Mouse (Mus musculus) forebrain, embryonic 14.5 days (tissue): Measurements from ENCODE around the gene Fen1. TPM values are rescaled to one million over a fixed set of nuclear protein-coding genes. Genes with fewer than 3 reads are reported as not detected.
A peak's percentile ranks its signal among the peaks of the same experiment; 100 is the strongest.

ENCODE experiments used
- ATAC-seq: fragments of 200-750 bp; cut with Nextera tagmentation; 2 replicates; pipeline ENCODE4 v1.8.0; 2017; ENCODE audit warnings: mild to moderate bottlenecking, moderate library complexity
- DNase-seq: peaks from one replicate; pipeline ENCODE4 v3.0.0-alpha.2; 2015; ENCODE audit warnings: low spot score
- H3K27ac ChIP-seq: fragments of 300-500 bp; sonication (generic); 2 replicates; pipeline ENCODE4 v1.5.1; 2014; ENCODE audit warnings: low read depth, mild to moderate bottlenecking, control low read depth, low read length, moderate library complexity
- H3K27me3 ChIP-seq: fragments of 300-500 bp; sonication (generic); replicated peaks from 2 replicates; pipeline ENCODE4 v1.6.1; 2014; ENCODE audit warnings: low read length, control low read depth, mixed read lengths; ENCODE audit not compliant: control insufficient read depth, insufficient read depth
- H3K36me3 ChIP-seq: fragments of 300-500 bp; sonication (generic); 2 replicates; pipeline ENCODE4 v1.6.1; 2014; ENCODE audit warnings: low read length, control low read depth; ENCODE audit not compliant: control insufficient read depth, insufficient read depth
- H3K4me1 ChIP-seq: fragments of 300-500 bp; sonication (generic); 2 replicates; pipeline ENCODE4 v1.6.1; 2014; ENCODE audit warnings: antibody characterized with exemption, low read length, control low read depth; ENCODE audit not compliant: control insufficient read depth, insufficient read depth
- H3K4me2 ChIP-seq: fragments of 300-500 bp; sonication (generic); 2 replicates; pipeline ENCODE4 v1.6.1; 2014; ENCODE audit warnings: mild to moderate bottlenecking, control low read depth, low read length
- H3K4me3 ChIP-seq: fragments of 300-500 bp; sonication (generic); 2 replicates; pipeline ENCODE4 v1.5.1; 2014; ENCODE audit warnings: low read depth, low read length, control low read depth
- H3K9ac ChIP-seq: fragments of 300-500 bp; sonication (generic); 2 replicates; pipeline ENCODE4 v1.6.1; 2014; ENCODE audit warnings: mild to moderate bottlenecking, low read length, control low read depth, moderate library complexity
- H3K9me3 ChIP-seq: fragments of 300-500 bp; sonication (generic); replicated peaks from 2 replicates; pipeline ENCODE4 v1.6.1; 2016; ENCODE audit warnings: low read length, control low read depth, mixed read lengths; ENCODE audit not compliant: control insufficient read depth
- WGBS: fragments of 180-500 bp; shearing (Covaris S2); extraction: QIAGEN DNeasy Blood & Tissue Kit; methylation state at CpG from one replicate; pipeline ENCODE4 v1.1.7; 2014; 5-methylcytosine and 5-hydroxymethylcytosine counted together
- polyA plus RNA-seq: library from polyadenylated mRNA; unstranded; fragments of >200 nt; fragmentation: Nextera tagmentation; extraction: Ambion mirVana; gene quantifications from 2 replicates; pipeline ENCODE4 v1.2.1, GENCODE M21; 2014

Gene Fen1
- polyA plus RNA-seq, 1 experiment from 2014 or later, result 63.9 TPM

GRCm38 (mm10) chr19:10204616-10205001 is 640 bp upstream of the Fen1 start:
- WGBS, result 2% methylated on average over 5 of the region's 5 CpGs
- peak overlapping the region; percentile 65 for H3K4me2 ChIP-seq
- peak overlapping the region; percentile 77 for H3K4me3 ChIP-seq
- H3K27ac ChIP-seq, result no peak overlapping the region
- H3K4me1 ChIP-seq, result peaks cover 13% of the 10 kb centered on the region
- H3K9me3 ChIP-seq, result no peaks in the 10 kb centered on the region
- H3K9ac ChIP-seq, result peak overlapping the region; percentile 75
- 0 out of 2 replicates have a peak, but pooled peaks have one; percentile 13 for ATAC-seq
- peaks cover 52% of the 10 kb centered on the region for H3K36me3 ChIP-seq
- DNase-seq, result peak; percentile 41
- H3K27me3 ChIP-seq, result no peaks in the 10 kb centered on the region

- DNase-seq (peak; percentile 31), ATAC-seq (no peak; the same call in 1 of the 2 replicates)
- H3K4me2 ChIP-seq, result peak overlapping the region; percentile 65
- H3K27ac ChIP-seq, result peak overlapping the region; percentile 29; the same call in 1 of the 2 replicates
- 1% methylated on average over 23 of the region's 23 CpGs for WGBS
- H3K9ac ChIP-seq, result peak overlapping the region; percentile 75
- H3K4me3 ChIP-seq, result peak overlapping the region; percentile 77
- no peaks in the 10 kb centered on the region for H3K27me3 ChIP-seq
- peaks cover 47% of the 10 kb centered on the region for H3K36me3 ChIP-seq
- H3K9me3 ChIP-seq, result no peaks in the 10 kb centered on the region
- peaks cover 13% of the 10 kb centered on the region for H3K4me1 ChIP-seq
These were observed 672 bp downstream of the Fen1 start for GRCm38 (mm10) chr19:10203146-10203847.

- WGBS, result 29% methylated on average over 3 of the region's 3 CpGs
- H3K9me3 ChIP-seq, result no peaks in the 10 kb centered on the region
- ATAC-seq (peak; percentile 55), DNase-seq (peak; percentile 89)
- H3K36me3 ChIP-seq, result peaks cover 61% of the 10 kb centered on the region
- H3K4me2 ChIP-seq, result no peak overlapping the region
- H3K27ac ChIP-seq, result no peak overlapping the region
- H3K4me1 ChIP-seq, result peaks cover 7% of the 10 kb centered on the region
- H3K27me3 ChIP-seq, result no peaks in the 10 kb centered on the region
- no peak overlapping the region for H3K4me3 ChIP-seq
- H3K9ac ChIP-seq, result no peak overlapping the region
These were observed 5.2 kb downstream of the Fen1 start for GRCm38 (mm10) chr19:10198723-10199122.

- Histone ChIP-seq H3K4me2 (no peak overlapping the region), H3K4me1 (peaks cover 7% of the 10 kb centered on the region), H3K36me3 (peaks cover 65% of the 10 kb centered on the region), H3K9ac (no peak overlapping the region), H3K27ac (no peak overlapping the region), H3K9me3 (no peaks in the 10 kb centered on the region), H3K27me3 (no peaks in the 10 kb centered on the region), H3K4me3 (no peak overlapping the region)
- DNase-seq (no peak), ATAC-seq (no peak)
- WGBS, result 69% methylated on average over 2 of the region's 2 CpGs
These were observed 5.7 kb downstream of the Fen1 start for GRCm38 (mm10) chr19:10198286-10198685.

GRCm38 (mm10) chr19:10197130-10197529 is 6.8 kb downstream of the Fen1 start:
- Histone ChIP-seq H3K27me3 (no peaks in the 10 kb centered on the region), H3K4me2 (no peak overlapping the region), H3K27ac (no peak overlapping the region), H3K4me3 (no peak overlapping the region), H3K9me3 (no peaks in the 10 kb centered on the region), H3K36me3 (peaks cover 77% of the 10 kb centered on the region), H3K4me1 (no peaks in the 10 kb centered on the region), H3K9ac (no peak overlapping the region)
- DNase-seq, result no peak
- WGBS, result 91% methylated on average over 4 of the region's 4 CpGs
- ATAC-seq, result no peak

- WGBS, result 72% methylated on average over 5 of the region's 5 CpGs
- Histone ChIP-seq H3K27me3 (no peaks in the 10 kb centered on the region), H3K36me3 (peaks cover 85% of the 10 kb centered on the region), H3K4me1 (no peaks in the 10 kb centered on the region), H3K4me3 (no peak overlapping the region), H3K27ac (no peak overlapping the region), H3K9ac (no peak overlapping the region), H3K9me3 (no peaks in the 10 kb centered on the region), H3K4me2 (no peak overlapping the region)
- ATAC-seq (no peak), DNase-seq (no peak)
These were observed 8.7 kb downstream of the Fen1 start for GRCm38 (mm10) chr19:10195252-10195651.

GRCm38 (mm10) chr19:10194337-10194736 is 9.6 kb downstream of the Fen1 start:
- Histone ChIP-seq H3K9ac (no peak overlapping the region), H3K4me1 (no peaks in the 10 kb centered on the region), H3K4me2 (no peak overlapping the region), H3K4me3 (no peak overlapping the region), H3K9me3 (no peaks in the 10 kb centered on the region), H3K27ac (no peak overlapping the region), H3K27me3 (no peaks in the 10 kb centered on the region), H3K36me3 (peaks cover 85% of the 10 kb centered on the region)
- DNase-seq (no peak), ATAC-seq (no peak)
- WGBS, result 84% methylated on average over 11 of the region's 11 CpGs

- no peak overlapping the region for H3K27ac ChIP-seq
- no peak for ATAC-seq
- H3K9ac ChIP-seq, result no peak overlapping the region
- DNase-seq, result no peak
- no peaks in the 10 kb centered on the region for H3K9me3 ChIP-seq
- H3K4me3 ChIP-seq, result no peak overlapping the region
- no peaks in the 10 kb centered on the region for H3K27me3 ChIP-seq
- WGBS, result 76% methylated on average over 7 of the region's 7 CpGs
- no peaks in the 10 kb centered on the region for H3K4me1 ChIP-seq
- peaks cover 97% of the 10 kb centered on the region for H3K36me3 ChIP-seq
- H3K4me2 ChIP-seq, result no peak overlapping the region
These were observed 12.6 kb downstream of the Fen1 start for GRCm38 (mm10) chr19:10191326-10191725.

- H3K27me3 ChIP-seq, result no peaks in the 10 kb centered on the region
- H3K36me3 ChIP-seq, result peaks cover 97% of the 10 kb centered on the region
- H3K27ac ChIP-seq, result no peak overlapping the region
- peak; percentile 75 for DNase-seq
- H3K9ac ChIP-seq, result no peak overlapping the region
- no peak overlapping the region for H3K4me3 ChIP-seq
- no peak overlapping the region for H3K4me2 ChIP-seq
- WGBS, result 55% methylated on average over 2 of the region's 2 CpGs
- H3K4me1 ChIP-seq, result peaks cover 5% of the 10 kb centered on the region; the same call in 1 of the 2 replicates
- peak; percentile 15; the same call in 1 of the 2 replicates for ATAC-seq
- H3K9me3 ChIP-seq, result no peaks in the 10 kb centered on the region
These were observed 13.2 kb downstream of the Fen1 start for GRCm38 (mm10) chr19:10190796-10191195.
